Mouse (Mus musculus) embryonic fibroblast, embryonic 13.5 days (primary cell): ENCODE measurements around the gene Gpatch2.

Experiments used
- CTCF ChIP-seq: IDR thresholded peaks from 2 replicates; pipeline ENCODE4 v1.5.1; 2011; ENCODE audit warnings: mild to moderate bottlenecking, control low read depth, low read length, moderate library complexity, borderline replicate concordance; ENCODE audit not compliant: insufficient read depth
- POLR2A ChIP-seq: IDR thresholded peaks from 2 replicates; pipeline ENCODE4 v1.6.1; 2011; ENCODE audit warnings: low read depth, mild to moderate bottlenecking, control low read depth, low read length, moderate library complexity

- no peak for TF ChIP-seq CTCF
- TF ChIP-seq POLR2A = no peak
These were observed 4.6 kb upstream of the Gpatch2 start for GRCm38 (mm10) chr1:187210736-187211135.
